Comparison of ENCODE assay signal across 11 mouse cellular contexts in the genomic region with DNA sequence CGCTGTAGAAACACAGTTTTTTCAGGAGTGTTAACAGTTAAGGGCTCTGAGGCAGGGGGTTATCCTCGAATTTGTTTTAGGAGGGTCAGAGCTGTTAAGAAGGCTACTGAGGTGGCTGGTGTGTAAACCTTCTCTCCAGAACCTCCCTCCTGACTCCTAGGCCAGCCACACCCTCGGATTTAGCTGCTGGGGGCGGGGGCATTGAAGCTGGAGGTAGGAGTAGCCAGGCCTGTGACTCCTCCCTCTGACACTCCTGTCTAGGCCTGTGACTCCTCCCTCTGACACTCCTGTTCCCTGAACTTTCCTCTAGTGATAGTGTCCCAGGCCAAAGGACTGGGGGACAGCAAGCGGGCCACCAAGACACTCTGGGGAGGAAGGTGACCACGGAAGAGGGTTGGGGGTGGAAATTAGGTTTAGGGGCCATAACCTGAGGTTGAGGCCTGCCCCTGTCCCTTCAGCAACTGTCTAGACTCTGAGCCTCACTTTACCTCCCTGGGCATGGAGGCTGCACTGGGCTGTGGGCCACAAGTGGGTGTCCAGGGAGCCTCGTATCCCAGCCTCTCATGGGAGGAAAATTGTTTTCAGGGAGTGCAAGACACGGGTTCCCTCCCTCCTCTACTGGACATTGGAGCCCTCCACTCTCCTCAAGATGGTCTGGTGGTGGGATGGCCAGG. TPM values are rescaled to one million over a fixed set of nuclear protein-coding genes. Genes with fewer than 3 reads are reported as not detected.
DNase-seq lines count a peak whose midpoint lies in the region; ATAC-seq and TF ChIP-seq lines count a peak whose summit lies in the region.
"Had no signal": no experiment of that assay in that cellular context is flagged by ENCODE, and none has a peak within 500 bp of the region (broad histone marks: within the 10 kb centered on the region; RNA-seq: fewer than 3 reads in every experiment).

No protein-coding gene starts in this region.

- H3K27ac ChIP-seq in lung, embryonic 16.5 days (ENCODE audit: low read length): no peak overlapping the region
- no peak overlapping the region for H3K27ac ChIP-seq in hindbrain, embryonic 14.5 days
- H3K27ac ChIP-seq in thymus, adult 2 months (ENCODE audit: control insufficient read depth, insufficient read depth, low read length): no peak overlapping the region
- H3K27ac ChIP-seq: forebrain, embryonic 15.5 days; heart, embryonic 15.5 days had no signal

- TF ChIP-seq CTCF in thymus, adult 2 months (IDR thresholded peaks at IDR 0.05; ENCODE audit: borderline replicate concordance, control insufficient read depth, extremely low read depth, insufficient read depth, low read length, poor library complexity): no peak

- H3K36me3 ChIP-seq in lung, embryonic 16.5 days (ENCODE audit: control insufficient read depth, insufficient read depth, low read length): no peaks in the 10 kb centered on the region
- no peaks in the 10 kb centered on the region for H3K36me3 ChIP-seq in hindbrain, embryonic 14.5 days (replicated peaks; ENCODE audit: control insufficient read depth, insufficient read depth)
- H3K36me3 ChIP-seq in thymus, adult 2 months (ENCODE audit: control insufficient read depth, insufficient read depth, low read length): no peaks in the 10 kb centered on the region
- H3K36me3 ChIP-seq: forebrain, embryonic 15.5 days; heart, embryonic 15.5 days had no signal

- intact Hi-C loops in heart, postnatal 36 days (cut with DNase I): loop anchor here (5.0 kb wide), 1 partner anchor 1715 kb away; no protein-coding TSS in a partner anchor

- no peaks in the 10 kb centered on the region for H3K4me1 ChIP-seq in lung, embryonic 16.5 days (replicated peaks; ENCODE audit: control insufficient read depth, insufficient read depth, low read length)
- no peaks in the 10 kb centered on the region for H3K4me1 ChIP-seq in hindbrain, embryonic 14.5 days (replicated peaks; ENCODE audit: control insufficient read depth, insufficient read depth, low read length)
- H3K4me1 ChIP-seq in thymus, adult 2 months (replicated peaks; ENCODE audit: control insufficient read depth, insufficient read depth, low read length): peaks cover 4% of the 10 kb centered on the region
- H3K4me1 ChIP-seq: forebrain, embryonic 15.5 days had no signal

- peak; percentile 37; the same call in 1 of the 2 replicates for ATAC-seq in lung, embryonic 16.5 days (ENCODE audit: low read depth)
- ATAC-seq in hindbrain, embryonic 14.5 days (ENCODE audit: low FRiP score): no peak

- no peak overlapping the region for H3K4me2 ChIP-seq in lung, embryonic 16.5 days (ENCODE audit: low read depth, low read length)
- H3K4me2 ChIP-seq in hindbrain, embryonic 14.5 days (replicated peaks): no peak overlapping the region
- H3K4me2 ChIP-seq: heart, embryonic 15.5 days; midbrain, embryonic 11.5 days had no signal

- H3K9ac ChIP-seq in lung, embryonic 16.5 days (ENCODE audit: low read length): no peak overlapping the region
- H3K9ac ChIP-seq in hindbrain, embryonic 14.5 days: no peak overlapping the region
- H3K9ac ChIP-seq: forebrain, embryonic 15.5 days; heart, embryonic 15.5 days had no signal

- 35% methylated on average over 8 of the region's 8 CpGs for WGBS in lung, embryonic 16.5 days
- 48% methylated on average over 8 of the region's 8 CpGs for WGBS in hindbrain, embryonic 14.5 days
- WGBS in thymus, adult 2 months: 60% methylated on average over 8 of the region's 8 CpGs

- peaks cover 4% of the 10 kb centered on the region for H3K27me3 ChIP-seq in lung, embryonic 16.5 days (ENCODE audit: control insufficient read depth, insufficient read depth, low read depth, low read length)
- no peaks in the 10 kb centered on the region; the same call in 1 of the 2 replicates for H3K27me3 ChIP-seq in hindbrain, embryonic 14.5 days (ENCODE audit: control insufficient read depth, insufficient read depth, low read length)
- H3K27me3 ChIP-seq in thymus, adult 2 months (ENCODE audit: control insufficient read depth, insufficient read depth, low read length): no peaks in the 10 kb centered on the region
- H3K27me3 ChIP-seq: forebrain, embryonic 15.5 days had no signal

- no peak for TF ChIP-seq POLR2A in thymus, adult 2 months (IDR thresholded peaks at IDR 0.05; ENCODE audit: control insufficient read depth, extremely low read depth, insufficient read depth, low read length, poor library complexity)

- no peak overlapping the region for H3K4me3 ChIP-seq in lung, embryonic 16.5 days (ENCODE audit: low read length)
- no peak overlapping the region for H3K4me3 ChIP-seq in hindbrain, embryonic 14.5 days (replicated peaks; ENCODE audit: low read length)
- no peak overlapping the region for H3K4me3 ChIP-seq in thymus, adult 2 months (ENCODE audit: control insufficient read depth, insufficient read depth, low read length)
- H3K4me3 ChIP-seq: forebrain, embryonic 15.5 days; heart, embryonic 15.5 days had no signal

- no peaks in the 10 kb centered on the region for H3K9me3 ChIP-seq in lung, embryonic 16.5 days (ENCODE audit: control insufficient read depth, low read length)
- H3K9me3 ChIP-seq in hindbrain, embryonic 14.5 days (ENCODE audit: control insufficient read depth, low read length): no peaks in the 10 kb centered on the region
- H3K9me3 ChIP-seq: forebrain, embryonic 15.5 days; heart, embryonic 15.5 days had no signal

- DNase-seq in heart, adult 11 months: peak; percentile 86
- DNase-seq in heart, postnatal 36 days: no peak
- peak; percentile 50 for DNase-seq in CD4-positive, CD25-positive, alpha-beta regulatory T cell, adult 2 months (ENCODE audit: low read depth, low spot score)
- peak; percentile 49 to 55 for DNase-seq in kidney, adult 8-10 months
- DNase-seq in hindbrain, embryonic 14.5 days (ENCODE audit: low spot score): no peak
- DNase-seq in thymus, adult 2 months: no peak
- no peak for DNase-seq in heart, adult 18-20 months

RNA-seq across cellular contexts. Expression of a gene that starts 31.4 kb away (rescaled TPM):
- total RNA-seq in heart, postnatal 36 days (2021): 1 to 10 TPM in 1 of 2 experiments, under 1 TPM in 1; 0.44 to 1.8 TPM
- polyA plus RNA-seq in lung, embryonic 16.5 days (2015; fragmentation: Nextera tagmentation; extraction: Ambion mirVana): 0.55 and 1.8 TPM in 2 replicates
- 0.27 TPM in 1 of 2 replicates, not detected in the other for polyA plus RNA-seq in hindbrain, embryonic 14.5 days (2014; fragmentation: Nextera tagmentation; extraction: Ambion mirVana)
- polyA plus RNA-seq in thymus, adult 2 months (2012; rRNA removed): 58.6 and 63.7 TPM in 2 replicates
- total RNA-seq in heart, adult 18-20 months (2021): 1 to 10 TPM in 1 of 2 experiments, under 1 TPM in 1; 0.90 to 1.3 TPM

RNA-seq across cellular contexts. Expression of a gene that starts 34.5 kb away (rescaled TPM):
- total RNA-seq in heart, postnatal 36 days (2021): 10 to 100 TPM in 1 of 2 experiments, 1 to 10 TPM in 1; 3.3 to 26.2 TPM
- 0.08 TPM in 1 of 2 replicates, not detected in the other for polyA plus RNA-seq in lung, embryonic 16.5 days (2015; fragmentation: Nextera tagmentation; extraction: Ambion mirVana)
- not detected in 2 replicates for polyA plus RNA-seq in hindbrain, embryonic 14.5 days (2014; fragmentation: Nextera tagmentation; extraction: Ambion mirVana)
- polyA plus RNA-seq in thymus, adult 2 months (2012; rRNA removed): 14.5 and 25.6 TPM in 2 replicates
- total RNA-seq in heart, adult 18-20 months (2021): 100 to 1,000 TPM in 1 of 2 experiments, 10 to 100 TPM in 1; 12.3 to 112 TPM
- polyA plus RNA-seq: forebrain, embryonic 15.5 days; midbrain, embryonic 11.5 days had no signal

Comparison
In these comparisons a context has a peak if more than half of its experiments do, and no peak if none do; other contexts are left out.
1. DNase-seq: peak in heart, adult 11 months (single experiment), CD4-positive, CD25-positive, alpha-beta regulatory T cell, adult 2 months (single experiment) and kidney, adult 8-10 months (2 of 2); none in heart, postnatal 36 days (0 of 2), hindbrain, embryonic 14.5 days (single experiment), thymus, adult 2 months (single experiment) and heart, adult 18-20 months (0 of 2).
2. RNA of a gene that starts 31.4 kb away (polyA plus RNA-seq): 58.6 to 63.7 TPM in thymus, adult 2 months; 0.55 to 1.8 TPM in lung, embryonic 16.5 days and 0.27 TPM in hindbrain, embryonic 14.5 days; every median in the first group is over 10 times any median in the second.
3. RNA of a gene that starts 34.5 kb away (polyA plus RNA-seq): 14.5 to 25.6 TPM in thymus, adult 2 months; 0.08 TPM in lung, embryonic 16.5 days and not detected in hindbrain, embryonic 14.5 days; every median in the first group is over 10 times any median in the second.